Mouse (Mus musculus) B cell, adult 2 months (primary cell): ENCODE results near the gene Gm10722.
"Not testable (repeated sequence)": the region's sequence is repeated elsewhere in the genome, so short reads cannot be mapped to it uniquely, and the experiment has no call there.

ENCODE experiments used
- DNase-seq, 2 experiments: peaks; one replicate each; pipeline ENCODE4 v3.0.0; 2022

The Gm10722 gene

GRCm38 (mm10) chr9:3000445-3000972 is at the start of gene Gm10722:
Gene Gm10722, plus strand, starts transcription at chr9:3000922.
- peak; percentile 43 to 56 for DNase-seq

- DNase-seq = peak; percentile 56 to 64
Observed at GRCm38 (mm10) chr9:3001006-3001405, 284 bp downstream of the Gm10722 start.

- DNase-seq = peak; percentile 100
Observed at GRCm38 (mm10) chr9:3001948-3002659, 1.4 kb downstream of the Gm10722 start.

- not testable (repeated sequence) for DNase-seq
Observed at GRCm38 (mm10) chr9:3002794-3003396, 2.2 kb downstream of the Gm10722 start, which contains the start of gene Gm11168. Gene Gm11168, plus strand, starts transcription at chr9:3003346.

GRCm38 (mm10) chr9:3006179-3006578 is 5.5 kb downstream of the Gm10722 start:
- DNase-seq = not testable (repeated sequence)

GRCm38 (mm10) chr9:3006636-3007035 is 5.9 kb downstream of the Gm10722 start:
- peak; percentile 96 to 98 for DNase-seq

DNA sequence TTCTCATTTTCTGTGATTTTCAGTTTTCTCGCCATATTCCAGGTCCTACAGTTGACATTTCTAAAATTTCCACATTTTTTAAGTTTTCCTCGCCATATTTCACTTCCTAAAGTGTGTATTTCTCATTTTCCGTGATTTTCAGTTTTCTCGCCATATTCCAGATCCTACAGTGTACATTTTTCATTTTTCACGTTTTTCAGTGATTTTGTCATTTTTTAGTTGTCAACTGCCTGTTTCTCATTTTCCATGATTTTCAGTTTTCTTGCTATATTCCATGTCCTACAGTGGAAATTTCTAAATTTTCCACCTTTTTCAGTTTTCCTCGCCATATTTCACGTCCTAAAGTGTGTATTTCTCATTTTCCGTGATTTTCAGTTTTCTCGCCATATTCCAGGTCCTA is 6.5 kb downstream of the Gm10722 start:
- not testable (repeated sequence) for DNase-seq

DNA sequence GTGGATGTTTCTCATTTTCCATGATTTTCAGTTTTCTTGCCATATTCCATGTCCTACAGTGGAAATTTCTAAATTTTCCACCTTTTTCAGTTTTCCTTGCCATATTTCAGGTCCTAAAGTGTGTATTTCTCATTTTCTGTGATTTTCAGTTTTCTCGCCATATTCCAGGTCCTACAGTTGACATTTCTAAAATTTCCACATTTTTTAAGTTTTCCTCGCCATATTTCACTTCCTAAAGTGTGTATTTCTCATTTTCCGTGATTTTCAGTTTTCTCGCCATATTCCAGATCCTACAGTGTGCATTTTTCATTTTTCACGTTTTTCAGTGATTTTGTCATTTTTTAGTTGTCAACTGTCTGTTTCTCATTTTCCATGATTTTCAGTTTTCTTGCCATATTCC is 8.6 kb downstream of the Gm10722 start:
- not testable (repeated sequence) for DNase-seq

DNA sequence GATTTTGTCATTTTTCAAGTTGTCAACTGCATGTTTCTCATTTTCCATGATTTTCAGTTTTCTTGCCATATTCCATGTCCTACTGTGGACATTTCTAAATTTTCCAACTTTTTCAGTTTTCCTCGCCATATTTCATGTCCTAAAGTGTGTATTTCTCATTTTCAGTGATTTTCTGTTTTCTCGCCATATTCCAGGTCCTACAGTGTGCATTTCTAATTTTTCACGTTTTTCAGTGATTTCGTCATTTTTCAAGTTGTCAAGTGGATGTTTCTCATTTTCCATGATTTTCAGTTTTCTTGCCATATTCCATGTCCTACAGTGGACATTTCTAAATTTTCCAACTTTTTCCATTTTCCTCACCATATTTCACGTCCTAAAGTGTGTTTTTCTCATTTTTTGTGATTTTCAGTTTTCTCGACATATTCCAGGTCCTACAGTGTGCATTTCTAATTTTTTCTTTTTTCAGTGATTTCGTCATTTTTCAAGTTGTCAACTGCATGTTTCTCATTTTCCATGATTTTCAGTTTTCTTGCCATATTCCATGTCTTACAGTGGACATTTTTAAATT is 11.4 kb downstream of the Gm10722 start:
- DNase-seq = not testable (repeated sequence)

DNA sequence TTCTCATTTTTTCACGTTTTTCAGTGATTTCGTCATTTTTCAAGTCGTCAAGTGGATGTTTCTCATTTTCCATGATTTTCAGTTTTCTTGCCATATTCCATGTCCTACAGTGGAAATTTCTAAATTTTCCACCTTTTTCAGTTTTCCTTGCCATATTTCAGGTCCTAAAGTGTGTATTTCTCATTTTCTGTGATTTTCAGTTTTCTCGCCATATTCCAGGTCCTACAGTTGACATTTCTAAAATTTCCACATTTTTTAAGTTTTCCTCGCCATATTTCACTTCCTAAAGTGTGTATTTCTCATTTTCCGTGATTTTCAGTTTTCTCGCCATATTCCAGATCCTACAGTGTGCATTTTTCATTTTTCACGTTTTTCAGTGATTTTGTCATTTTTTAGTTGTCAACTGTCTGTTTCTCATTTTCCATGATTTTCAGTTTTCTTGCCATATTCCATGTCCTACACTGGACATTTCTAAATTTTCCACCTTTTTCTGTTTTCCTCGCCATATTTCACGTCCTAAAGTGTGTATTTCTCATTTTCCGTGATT is 12.1 kb downstream of the Gm10722 start, which contains the start of gene Gm10721:
Gm10721 (plus strand) TSS at position 408 of the 547 bp plus-strand sequence.
- DNase-seq = not testable (repeated sequence)

DNA sequence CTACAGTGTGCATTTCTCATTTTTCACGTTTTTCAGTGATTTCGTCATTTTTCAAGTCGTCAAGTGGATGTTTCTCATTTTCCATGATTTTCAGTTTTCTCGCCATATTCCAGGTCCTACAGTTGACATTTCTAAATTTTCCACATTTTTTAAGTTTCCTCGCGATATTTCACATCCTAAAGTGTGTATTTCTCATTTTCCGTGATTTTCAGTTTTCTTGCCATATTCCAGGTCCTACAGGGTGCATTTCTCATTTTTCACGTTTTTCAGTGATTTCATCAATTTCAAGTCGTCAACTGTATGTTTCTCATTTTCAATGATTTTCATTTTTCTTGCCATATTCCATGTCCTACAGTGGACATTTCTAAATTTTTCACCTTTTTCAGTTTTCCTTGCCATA is 14.6 kb downstream of the Gm10722 start, which contains the start of gene Gm10720:
Gm10720 (plus strand) TSS at position 301 of the 400 bp plus-strand sequence.
- DNase-seq = not testable (repeated sequence)

GRCm38 (mm10) chr9:3015896-3016295 is 15.2 kb downstream of the Gm10722 start:
- DNase-seq = peak; percentile 25 to 34

DNA sequence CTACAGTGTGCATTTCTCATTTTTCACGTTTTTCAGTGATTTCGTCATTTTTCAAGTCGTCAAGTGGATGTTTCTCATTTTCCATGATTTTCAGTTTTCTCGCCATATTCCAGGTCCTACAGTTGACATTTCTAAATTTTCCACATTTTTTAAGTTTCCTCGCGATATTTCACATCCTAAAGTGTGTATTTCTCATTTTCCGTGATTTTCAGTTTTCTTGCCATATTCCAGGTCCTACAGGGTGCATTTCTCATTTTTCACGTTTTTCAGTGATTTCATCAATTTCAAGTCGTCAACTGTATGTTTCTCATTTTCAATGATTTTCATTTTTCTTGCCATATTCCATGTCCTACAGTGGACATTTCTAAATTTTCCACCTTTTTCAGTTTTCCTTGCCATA is 16.4 kb downstream of the Gm10722 start, which contains the start of gene Gm10719:
Gm10719 (plus strand) TSS at position 301 of the 400 bp plus-strand sequence.
- DNase-seq = not testable (repeated sequence)

DNA sequence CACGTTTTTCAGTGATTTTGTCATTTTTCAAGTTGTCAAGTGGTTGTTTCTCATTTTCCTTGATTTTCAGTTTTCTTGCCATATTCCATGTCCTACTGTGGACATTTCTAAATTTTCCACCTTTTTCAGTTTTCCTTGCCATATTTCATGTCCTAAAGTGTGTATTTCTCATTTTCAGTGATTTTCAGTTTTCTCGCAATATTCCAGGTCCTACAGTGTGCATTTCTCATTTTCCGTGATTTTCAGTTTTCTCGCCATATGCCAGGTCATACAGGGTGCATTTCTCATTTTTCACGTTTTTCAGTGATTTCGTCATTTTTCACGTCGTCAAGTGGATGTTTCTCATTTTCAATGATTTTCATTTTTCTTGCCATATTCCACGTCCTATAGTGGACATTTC is 18.2 kb downstream of the Gm10722 start:
- DNase-seq = peak; percentile 74 to 76

DNA sequence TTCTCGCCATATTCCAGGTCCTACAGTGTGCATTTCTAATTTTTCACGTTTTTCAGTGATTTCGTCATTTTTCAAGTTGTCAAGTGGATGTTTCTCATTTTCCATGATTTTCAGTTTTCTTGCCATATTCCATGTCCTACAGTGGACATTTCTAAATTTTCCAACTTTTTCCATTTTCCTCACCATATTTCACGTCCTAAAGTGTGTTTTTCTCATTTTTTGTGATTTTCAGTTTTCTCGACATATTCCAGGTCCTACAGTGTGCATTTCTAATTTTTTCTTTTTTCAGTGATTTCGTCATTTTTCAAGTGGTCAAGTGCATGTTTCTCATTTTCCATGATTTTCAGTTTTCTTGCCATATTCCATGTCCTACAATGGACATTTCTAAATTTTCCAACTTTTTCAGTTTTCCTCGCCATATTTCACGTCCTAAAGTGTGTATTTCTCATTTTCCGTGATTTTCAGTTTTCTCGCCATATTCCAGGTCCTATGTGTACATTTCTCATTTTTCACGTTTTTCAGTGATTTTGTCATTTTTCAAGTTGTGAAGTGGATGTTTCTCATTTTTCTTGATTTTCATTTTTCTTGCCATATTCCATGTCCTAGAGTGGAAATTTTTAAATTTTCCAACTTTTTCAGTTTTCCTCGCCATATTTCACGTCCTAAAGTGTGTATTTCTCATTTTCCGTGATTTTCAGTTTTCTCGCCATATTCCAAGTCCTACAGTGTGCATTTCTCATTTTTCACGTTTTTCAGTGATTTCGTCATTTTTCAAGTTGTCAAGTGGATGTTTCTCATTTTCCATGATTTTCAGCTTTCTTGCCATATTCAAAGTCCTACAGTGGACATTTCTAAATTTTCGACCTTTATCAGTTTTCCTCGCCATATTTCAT is 19.4 kb downstream of the Gm10722 start:
- DNase-seq = peak; percentile 76 to 78

GRCm38 (mm10) chr9:3022316-3023008 is 21.7 kb downstream of the Gm10722 start:
- peak; percentile 84 to 85 for DNase-seq

DNA sequence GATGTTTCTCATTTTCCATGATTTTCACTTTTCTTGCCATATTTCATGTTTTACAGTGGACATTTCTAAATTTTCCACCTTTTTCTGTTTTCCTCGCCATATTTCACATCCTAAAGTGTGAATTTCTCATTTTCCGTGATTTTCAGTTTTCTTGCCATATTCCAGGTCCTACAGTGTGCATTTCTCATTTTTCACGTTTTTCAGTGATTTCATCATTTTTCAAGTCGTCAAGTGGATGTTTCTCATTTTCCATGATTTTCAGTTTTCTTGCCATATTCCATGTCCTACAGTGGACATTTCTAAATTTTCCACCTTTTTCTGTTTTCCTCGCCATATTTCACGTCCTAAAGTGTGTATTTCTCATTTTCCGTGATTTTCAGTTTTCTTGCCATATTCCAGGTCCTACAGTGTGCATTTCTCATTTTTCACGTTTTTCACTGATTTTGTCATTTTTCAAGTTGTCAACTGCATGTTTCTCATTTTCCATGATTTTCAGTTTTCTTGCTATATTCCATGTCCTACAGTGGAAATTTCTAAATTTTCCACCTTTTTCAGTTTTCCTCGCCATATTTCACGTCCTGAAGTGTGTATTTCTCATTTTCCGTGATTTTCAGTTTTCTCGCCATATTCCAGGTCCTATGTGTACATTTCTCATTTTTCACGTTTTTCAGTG is 22.7 kb downstream of the Gm10722 start, which contains the start of gene Gm10718:
Gm10718 (plus strand) TSS at position 236 of the 673 bp plus-strand sequence.
- peak; percentile 70 to 73 for DNase-seq

GRCm38 (mm10) chr9:3023985-3024648 is 23.4 kb downstream of the Gm10722 start:
- peak; percentile 98 to 100 for DNase-seq

DNA sequence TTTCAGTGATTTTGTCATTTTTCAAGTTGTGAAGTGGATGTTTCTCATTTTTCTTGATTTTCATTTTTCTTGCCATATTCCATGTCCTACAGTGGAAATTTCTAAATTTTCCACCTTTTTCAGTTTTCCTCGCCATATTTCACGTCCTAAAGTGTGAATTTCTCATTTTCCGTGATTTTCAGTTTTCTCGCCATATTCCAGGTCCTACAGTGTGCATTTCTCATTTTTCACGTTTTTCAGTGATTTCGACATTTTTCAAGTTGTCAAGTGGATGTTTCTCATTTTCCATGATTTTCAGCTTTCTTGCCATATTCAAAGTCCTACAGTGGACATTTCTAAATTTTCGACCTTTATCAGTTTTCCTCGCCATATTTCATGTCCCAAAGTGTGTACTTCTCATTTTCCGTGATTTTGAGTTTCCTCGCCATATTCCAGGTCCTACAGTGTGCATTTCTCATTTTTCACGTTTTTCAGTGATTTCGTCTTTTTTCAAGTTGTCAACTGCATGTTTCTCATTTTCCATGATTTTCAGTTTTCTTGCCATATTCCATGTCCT is 24.3 kb downstream of the Gm10722 start, which contains the start of gene Gm10717:
Gm10717 (plus strand) TSS at position 506 of the 556 bp plus-strand sequence.
- DNase-seq = peak; percentile 59 to 63
